Mouse (Mus musculus) intestine, embryonic 16.5 days (tissue): ENCODE measurements around the gene Nap1l3. TPM values are rescaled to one million over a fixed set of nuclear protein-coding genes. Genes with fewer than 3 reads are reported as not detected.

Source experiments
- ATAC-seq: fragments of 200-750 bp; cut with Nextera tagmentation; 2 replicates; pipeline ENCODE4 v1.8.0; 2017; ENCODE audit warnings: moderate TSS enrichment, moderate library complexity
- H3K27ac ChIP-seq: fragments of 300-500 bp; sonication (generic); 2 replicates; pipeline ENCODE4 v1.5.1; 2014; ENCODE audit warnings: mild to moderate bottlenecking, low read length
- H3K27me3 ChIP-seq: fragments of 300-500 bp; sonication (generic); replicated peaks from 2 replicates; pipeline ENCODE4 v1.6.1; 2014; ENCODE audit warnings: low read length, control low read depth, mixed read lengths; ENCODE audit not compliant: control insufficient read depth, insufficient read depth
- H3K36me3 ChIP-seq: fragments of 300-500 bp; sonication (generic); 2 replicates; pipeline ENCODE4 v1.6.1; 2014; ENCODE audit warnings: low read length, control low read depth; ENCODE audit not compliant: control insufficient read depth, insufficient read depth
- H3K4me1 ChIP-seq: fragments of 300-500 bp; sonication (generic); 2 replicates; pipeline ENCODE4 v1.6.1; 2014; ENCODE audit warnings: low read length, control low read depth, mixed read lengths; ENCODE audit not compliant: control insufficient read depth, insufficient read depth
- H3K4me2 ChIP-seq: fragments of 300-500 bp; sonication (generic); 2 replicates; pipeline ENCODE4 v1.6.1; 2014; ENCODE audit warnings: low read depth, low read length, control low read depth
- H3K4me3 ChIP-seq: fragments of 300-500 bp; sonication (generic); 2 replicates; pipeline ENCODE4 v1.5.1; 2014; ENCODE audit warnings: mild to moderate bottlenecking, low read length
- H3K9ac ChIP-seq: fragments of 300-500 bp; sonication (generic); 2 replicates; pipeline ENCODE4 v1.6.1; 2014; ENCODE audit warnings: low read depth, low read length
- H3K9me3 ChIP-seq: fragments of 300-500 bp; sonication (generic); 2 replicates; pipeline ENCODE4 v1.6.1; 2016; ENCODE audit warnings: low read length, control low read depth; ENCODE audit not compliant: control insufficient read depth
- WGBS: fragments of 180-500 bp; shearing (Covaris S2); extraction: QIAGEN DNeasy Blood & Tissue Kit; methylation state at CpG from one replicate; pipeline ENCODE4 v1.1.7; 2014; 5-methylcytosine and 5-hydroxymethylcytosine counted together
- polyA plus RNA-seq: library from polyadenylated mRNA; unstranded; fragments of >200 nt; fragmentation: Nextera tagmentation; extraction: Ambion mirVana; gene quantifications from 2 replicates; pipeline ENCODE4 v1.2.1, GENCODE M21; 2015

Gene Nap1l3
- polyA plus RNA-seq, result 2.9 and 3.0 TPM in 2 replicates

- Histone ChIP-seq H3K4me1 (no peaks in the 10 kb centered on the region), H3K27me3 (no peaks in the 10 kb centered on the region), H3K9ac (peak within 1 kb of the TSS; percentile 63), H3K4me2 (peak within 1 kb of the TSS; percentile 59), H3K36me3 (no peaks in the 10 kb centered on the region), H3K9me3 (no peaks in the 10 kb centered on the region), H3K27ac (no peak within 1 kb of the TSS; the same call in 1 of the 2 replicates), H3K4me3 (peak within 1 kb of the TSS; percentile 59)
- 9% methylated on average over 36 of the region's 39 CpGs for WGBS
- ATAC-seq, result peak; percentile 100
Observed at GRCm38 (mm10) chrX:122396781-122397581, at the start of gene Nap1l3. Gene Nap1l3, minus strand, starts transcription at chrX:122397401.

- WGBS, result 25% methylated on average over 8 of the region's 8 CpGs
- Histone ChIP-seq H3K36me3 (no peaks in the 10 kb centered on the region), H3K4me1 (no peaks in the 10 kb centered on the region), H3K9me3 (no peaks in the 10 kb centered on the region), H3K27ac (no peak overlapping the region), H3K9ac (no peak overlapping the region), H3K4me2 (peak overlapping the region; percentile 59; the same call in 1 of the 2 replicates), H3K27me3 (no peaks in the 10 kb centered on the region), H3K4me3 (peak overlapping the region; percentile 59)
- peak; percentile 51 for ATAC-seq
Observed at GRCm38 (mm10) chrX:122397652-122398051, 451 bp upstream of the Nap1l3 start.
